Mouse (Mus musculus) bone marrow macrophage, adult 2 months (primary cell): ENCODE data around the gene Mfsd10. TPM values are rescaled to one million over a fixed set of nuclear protein-coding genes. Genes with fewer than 3 reads are reported as not detected.
A peak's percentile ranks its signal among the peaks of the same experiment; 100 is the strongest.

Source experiments
- H3K27ac ChIP-seq: 2 replicates; pipeline ENCODE4 v1.5.1; 2012; ENCODE audit warnings: low read depth, low read length; ENCODE audit not compliant: insufficient read depth
- H3K4me1 ChIP-seq: 2 replicates; pipeline ENCODE4 v1.6.1; 2012; ENCODE audit warnings: low read length; ENCODE audit not compliant: control insufficient read depth, insufficient read depth
- H3K4me3 ChIP-seq: 2 replicates; pipeline ENCODE4 v1.5.1; 2012; ENCODE audit warnings: mild to moderate bottlenecking, low read length, moderate library complexity; ENCODE audit not compliant: insufficient read depth
- CTCF ChIP-seq: IDR thresholded peaks from 2 replicates; pipeline ENCODE4 v1.5.1; 2012; ENCODE audit warnings: low read depth, mild to moderate bottlenecking, low read length, moderate library complexity
- POLR2A ChIP-seq: IDR thresholded peaks from 2 replicates; pipeline ENCODE4 v1.6.1; 2012; ENCODE audit warnings: mild to moderate bottlenecking, low read depth, low read length, borderline replicate concordance
- polyA plus RNA-seq: library from polyadenylated mRNA; stranded (reverse); fragments of >200 nt; gene quantifications from 2 replicates; pipeline ENCODE4 v1.2.4, GENCODE M21; 2012; ENCODE audit not compliant: missing spikeins, insufficient read depth, insufficient read length

Mfsd10 gene
- polyA plus RNA-seq, 1 experiment: 47.4 TPM

GRCm38 (mm10) chr5:34652961-34653360 is 15.9 kb upstream of the Mfsd10 start:
- TF ChIP-seq CTCF (no peak), POLR2A (no peak)

DNA sequence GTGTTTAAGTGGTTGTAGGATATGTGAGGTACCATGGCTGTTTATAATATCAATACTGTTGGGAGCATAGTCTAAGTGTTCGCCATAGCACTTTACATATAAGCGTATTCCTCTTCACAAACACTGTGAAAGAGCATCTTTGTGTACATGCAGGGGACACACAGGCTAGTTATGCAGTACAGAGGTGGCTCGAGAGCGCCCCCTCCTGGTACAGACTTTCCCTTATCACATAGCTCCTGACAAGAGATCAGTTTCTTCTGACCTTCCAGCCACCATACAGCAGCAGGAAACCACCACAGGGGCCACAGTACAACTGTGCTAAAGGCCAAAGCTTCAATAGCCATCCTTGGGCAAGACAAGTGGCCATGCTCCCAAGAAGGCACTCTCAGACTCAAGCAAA is 10.6 kb upstream of the Mfsd10 start:
- H3K27ac ChIP-seq: no peak overlapping the region
- TF ChIP-seq POLR2A: no peak
- TF ChIP-seq CTCF: peak; percentile 58; the same call in 1 of the 2 replicates
- peaks cover 6% of the 10 kb centered on the region; the same call in 1 of the 2 replicates for H3K4me1 ChIP-seq
- H3K4me3 ChIP-seq: no peak overlapping the region

More at GRCm38 (mm10) chr5:34652961-34653360, 15.9 kb upstream of the Mfsd10 start:
- H3K4me1 ChIP-seq: peaks cover 6% of the 10 kb centered on the region; the same call in 1 of the 2 replicates
- no peak overlapping the region for H3K27ac ChIP-seq
- H3K4me3 ChIP-seq: no peak overlapping the region

- H3K27ac ChIP-seq: no peak overlapping the region
- H3K4me1 ChIP-seq: peaks cover 3% of the 10 kb centered on the region
- H3K4me3 ChIP-seq: no peak overlapping the region
- TF ChIP-seq POLR2A (no peak), CTCF (no peak)
Observed at GRCm38 (mm10) chr5:34642932-34643331, 5.9 kb upstream of the Mfsd10 start.

- Histone ChIP-seq H3K4me3 (no peak overlapping the region), H3K27ac (no peak overlapping the region), H3K4me1 (peaks cover 10% of the 10 kb centered on the region)
- no peak for TF ChIP-seq CTCF
- no peak for TF ChIP-seq POLR2A
Observed at GRCm38 (mm10) chr5:34641991-34642390, 5.0 kb upstream of the Mfsd10 start.

DNA sequence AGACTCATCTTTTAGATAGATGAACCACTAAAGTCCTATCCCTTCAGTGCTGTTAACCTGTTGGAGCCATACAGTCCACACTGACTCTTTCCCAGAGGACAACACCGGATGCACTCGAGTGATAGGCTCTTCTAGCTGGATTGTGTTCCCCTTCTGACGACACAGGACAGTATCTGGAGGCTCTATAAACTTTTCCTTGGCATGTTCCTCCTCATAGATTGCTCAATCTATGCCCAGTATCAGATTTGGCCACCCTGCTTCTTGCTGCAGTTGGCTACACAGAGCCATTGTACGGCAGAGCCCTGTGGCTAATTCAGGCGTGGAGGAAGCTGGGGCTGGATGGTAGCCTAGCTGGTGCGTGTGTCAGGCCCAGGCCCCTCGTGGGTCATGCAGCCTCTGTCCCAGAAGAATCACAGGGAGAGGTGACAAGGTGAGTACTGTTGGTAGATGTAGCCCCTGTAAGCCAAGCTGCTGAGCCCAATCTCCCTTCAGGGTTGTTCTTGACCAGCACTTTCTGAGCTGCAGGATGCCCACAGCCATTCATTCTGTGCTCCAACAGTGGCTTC is 662 bp upstream of the Mfsd10 start:
- Histone ChIP-seq H3K4me1 (peaks cover 29% of the 10 kb centered on the region), H3K4me3 (no peak overlapping the region), H3K27ac (peak overlapping the region; percentile 8)
- TF ChIP-seq POLR2A (no peak), CTCF (no peak)

DNA sequence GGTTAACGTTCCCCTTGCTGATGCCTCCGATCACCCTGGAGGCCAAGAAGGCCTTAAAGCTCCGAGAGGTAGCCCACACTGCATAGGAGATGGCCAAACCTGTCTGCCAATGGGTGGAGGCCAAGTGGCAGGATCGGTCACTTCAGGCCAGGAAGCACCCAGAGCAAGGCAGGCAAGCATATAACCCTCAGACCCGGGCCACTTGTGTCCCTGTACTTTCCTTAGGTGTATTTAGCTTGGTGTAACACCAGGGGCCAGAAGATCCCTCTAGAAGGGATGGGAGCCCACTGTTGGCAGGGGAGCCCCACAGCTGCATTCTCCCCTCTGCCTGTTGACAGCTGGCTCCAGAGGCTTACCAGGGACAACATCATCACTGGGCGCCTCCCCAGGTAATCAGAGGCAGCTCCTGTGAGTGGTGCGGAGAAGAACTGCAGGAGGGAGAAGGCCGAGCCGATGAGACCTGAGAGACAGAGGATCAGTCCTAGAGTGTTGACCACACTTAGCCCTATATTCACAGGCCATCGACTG is 1.3 kb downstream of the Mfsd10 start:
- Histone ChIP-seq H3K4me1 (peaks cover 29% of the 10 kb centered on the region), H3K4me3 (peak overlapping the region; percentile 88), H3K27ac (no peak overlapping the region)
- TF ChIP-seq CTCF (no peak), POLR2A (no peak)

DNA sequence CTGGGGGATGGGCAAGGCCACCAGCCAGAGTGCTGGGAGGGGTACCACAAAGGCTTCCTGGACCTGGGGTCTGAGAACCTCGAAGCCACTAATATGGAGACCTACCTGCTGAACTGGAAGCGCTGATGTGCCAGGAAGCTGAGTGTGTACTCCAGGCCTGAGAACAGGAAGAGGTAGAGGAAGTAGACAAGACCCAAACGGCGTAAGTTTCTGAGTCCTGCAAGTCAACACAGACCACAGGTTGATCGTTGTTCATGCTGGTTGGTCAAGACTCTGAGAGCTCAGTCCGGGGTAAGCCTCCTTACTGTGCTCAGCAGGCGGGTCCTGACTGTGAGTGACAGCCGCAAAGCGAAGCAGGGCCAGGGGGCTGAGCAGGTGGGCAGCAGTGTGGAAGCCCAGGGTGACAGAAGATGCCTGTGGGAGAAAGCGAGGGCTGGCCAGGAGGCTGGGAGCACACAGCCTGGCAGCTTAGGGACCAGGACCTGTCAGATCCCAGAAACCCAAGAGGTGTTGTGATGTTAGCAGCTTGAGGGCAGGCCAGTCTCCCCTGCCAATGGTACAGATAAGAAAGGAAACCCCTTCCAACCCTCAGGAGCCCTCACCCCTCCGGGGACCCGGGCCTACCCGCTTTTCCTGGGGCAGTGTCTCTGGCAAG is 2.1 kb downstream of the Mfsd10 start:
- Histone ChIP-seq H3K4me1 (peaks cover 29% of the 10 kb centered on the region), H3K27ac (peak overlapping the region; percentile 9; the same call in 1 of the 2 replicates), H3K4me3 (no peak overlapping the region)
- no peak for TF ChIP-seq POLR2A
- TF ChIP-seq CTCF: no peak

GRCm38 (mm10) chr5:34633641-34634040 is 3.4 kb downstream of the Mfsd10 start:
- Histone ChIP-seq H3K27ac (no peak overlapping the region), H3K4me1 (peaks cover 29% of the 10 kb centered on the region), H3K4me3 (no peak overlapping the region)
- TF ChIP-seq CTCF: no peak

GRCm38 (mm10) chr5:34632996-34633395 is 4.0 kb downstream of the Mfsd10 start:
- Histone ChIP-seq H3K4me3 (no peak overlapping the region), H3K27ac (no peak overlapping the region), H3K4me1 (peaks cover 28% of the 10 kb centered on the region)
- TF ChIP-seq POLR2A (no peak), CTCF (no peak)

GRCm38 (mm10) chr5:34609966-34610365 is 27.0 kb downstream of the Mfsd10 start:
- no peaks in the 10 kb centered on the region for H3K4me1 ChIP-seq
- H3K4me3 ChIP-seq: no peak overlapping the region
- no peak overlapping the region for H3K27ac ChIP-seq
- TF ChIP-seq POLR2A: no peak
- no peak for TF ChIP-seq CTCF
